8 mouse cellular contexts compared by ENCODE assay signal in genomic region chr11:43473635-43474224, GRCm38 (mm10). TPM values are rescaled to one million over a fixed set of nuclear protein-coding genes. Genes with fewer than 3 reads are reported as not detected.
DNase-seq lines count a peak whose midpoint lies in the region; ATAC-seq and TF ChIP-seq lines count a peak whose summit lies in the region.

No protein-coding gene starts in this region.

- H3K9ac ChIP-seq in heart, embryonic 12.5 days: peak overlapping the region; percentile 17; the same call in 1 of the 2 replicates
- H3K9ac ChIP-seq in forebrain, postnatal 0 days: no peak overlapping the region
- H3K9ac ChIP-seq in liver, embryonic 13.5 days: no peak overlapping the region

- H3K4me2 ChIP-seq in heart, embryonic 12.5 days: peak overlapping the region; percentile 81
- peak overlapping the region; percentile 67 for H3K4me2 ChIP-seq in forebrain, postnatal 0 days (ENCODE audit: low read depth)
- peak overlapping the region; percentile 45; the same call in 1 of the 2 replicates for H3K4me2 ChIP-seq in liver, embryonic 13.5 days

- no peak for DNase-seq in heart, adult 8-10 months (ENCODE audit: low spot score)
- DNase-seq in brain, adult 2 months (ENCODE audit: low read depth, low spot score): peak; percentile 16
- DNase-seq in forebrain, postnatal 0 days: peak; percentile 62
- no peak for DNase-seq in liver, embryonic 13.5 days
- DNase-seq in c-Kit-positive CD71-positive TER-119-positive erythroid progenitor cells, embryonic 14.5 days (ENCODE audit: low spot score): no peak
- no peak for DNase-seq in adrenal gland, adult 2 months

- no peaks in the 10 kb centered on the region for H3K9me3 ChIP-seq in heart, embryonic 12.5 days (replicated peaks)
- no peaks in the 10 kb centered on the region for H3K9me3 ChIP-seq in forebrain, postnatal 0 days (ENCODE audit: low read length)
- H3K9me3 ChIP-seq in liver, embryonic 13.5 days (replicated peaks): no peaks in the 10 kb centered on the region

- no peaks in the 10 kb centered on the region for H3K36me3 ChIP-seq in heart, embryonic 12.5 days
- no peaks in the 10 kb centered on the region for H3K36me3 ChIP-seq in forebrain, postnatal 0 days (ENCODE audit: insufficient read depth)
- H3K36me3 ChIP-seq in liver, embryonic 13.5 days: no peaks in the 10 kb centered on the region

- TF ChIP-seq CTCF in forebrain, postnatal 0 days (IDR thresholded peaks at IDR 0.05; ENCODE audit: low read depth): no peak

- H3K4me3 ChIP-seq in heart, embryonic 12.5 days: peak overlapping the region; percentile 42
- H3K4me3 ChIP-seq in forebrain, postnatal 0 days (ENCODE audit: low read depth, low read length): peak overlapping the region; percentile 40
- no peak overlapping the region for H3K4me3 ChIP-seq in liver, embryonic 13.5 days (replicated peaks)

- H3K4me1 ChIP-seq in heart, embryonic 12.5 days (replicated peaks): peaks cover 15% of the 10 kb centered on the region
- peaks cover 6% of the 10 kb centered on the region; the same call in 1 of the 2 replicates for H3K4me1 ChIP-seq in forebrain, postnatal 0 days (ENCODE audit: insufficient read depth)
- H3K4me1 ChIP-seq in liver, embryonic 13.5 days (replicated peaks): 0 out of 2 replicates have a peak, but pooled peaks cover 6% of the 10 kb centered on the region

- H3K27ac ChIP-seq in heart, embryonic 12.5 days (ENCODE audit: poor library complexity, severe bottlenecking): no peak overlapping the region
- H3K27ac ChIP-seq in forebrain, postnatal 0 days (ENCODE audit: low read depth, low read length): no peak overlapping the region
- no peak overlapping the region for H3K27ac ChIP-seq in liver, embryonic 13.5 days

- no peaks in the 10 kb centered on the region for H3K27me3 ChIP-seq in heart, embryonic 12.5 days (replicated peaks)
- no peaks in the 10 kb centered on the region for H3K27me3 ChIP-seq in forebrain, postnatal 0 days (ENCODE audit: insufficient read depth, low read length)
- H3K27me3 ChIP-seq in liver, embryonic 13.5 days: 0 out of 2 replicates have a peak, but pooled peaks cover 3% of the 10 kb centered on the region

- whole genome bisulfite sequencing in heart, embryonic 12.5 days: 49% methylated on average over 15 of the region's 15 CpGs
- 46% methylated on average over 15 of the region's 15 CpGs for WGBS in forebrain, postnatal 0 days
- WGBS in liver, embryonic 13.5 days (ENCODE audit: insufficient replicate concordance): 50% methylated on average over 15 of the region's 15 CpGs

- ATAC-seq in heart, embryonic 12.5 days (ENCODE audit: insufficient number of reproducible peaks, low FRiP score): no peak
- peak; percentile 70 for ATAC-seq in forebrain, postnatal 0 days
- no peak for ATAC-seq in liver, embryonic 13.5 days (ENCODE audit: low read depth)
- no peak for ATAC-seq in erythroid progenitor cell, adult 5-6 weeks (replicated peaks; ENCODE audit: low FRiP score, poor library complexity, severe bottlenecking)

RNA-seq across cellular contexts. Expression of gene C1qtnf2, which starts 0.3 kb away (rescaled TPM):
- 2.0 TPM in 2 replicates for polyA plus RNA-seq in heart, embryonic 12.5 days (2016; fragmentation: Nextera tagmentation; extraction: Ambion mirVana)
- 1 to 10 TPM; 3.6 to 5.2 (median 4.0) TPM for total RNA-seq in heart, adult 8-10 months (2022)
- total RNA-seq in forebrain, postnatal 0 days (2014; rRNA removed): 15.5 and 16.8 TPM in 2 replicates
- 17.6 and 18.7 TPM in 2 replicates for polyA plus RNA-seq in forebrain, postnatal 0 days (2015; fragmentation: Nextera tagmentation; extraction: Ambion mirVana)
- polyA plus RNA-seq in liver, embryonic 13.5 days (2015; fragmentation: Nextera tagmentation; extraction: Ambion mirVana): 0.54 and 1.0 TPM in 2 replicates
- not detected in 2 replicates for total RNA-seq in erythroid progenitor cell, adult 5-6 weeks (2015; ENCODE audit: low replicate concordance)
- not detected in 2 replicates for total RNA-seq in erythroid progenitor cell, adult 5-6 weeks (2017; ENCODE audit: low replicate concordance)
- 1 to 10 TPM; 5.2 to 9.1 TPM for total RNA-seq in adrenal gland, adult 2 months (2021)
- 4.9 and 5.6 TPM in 2 replicates for polyA plus RNA-seq in adrenal gland, adult 2 months (2012; rRNA removed)

RNA-seq across cellular contexts. Expression of gene Slu7, which starts 40.2 kb away (rescaled TPM):
- polyA plus RNA-seq in heart, embryonic 12.5 days (2016; fragmentation: Nextera tagmentation; extraction: Ambion mirVana): 42.1 and 44.3 TPM in 2 replicates
- 10 to 100 TPM; 28.0 to 30.8 (median 30.1) TPM for total RNA-seq in heart, adult 8-10 months (2022)
- total RNA-seq in forebrain, postnatal 0 days (2014; rRNA removed): 29.5 and 35.7 TPM in 2 replicates
- polyA plus RNA-seq in forebrain, postnatal 0 days (2015; fragmentation: Nextera tagmentation; extraction: Ambion mirVana): 56.0 and 59.1 TPM in 2 replicates
- 28.4 and 31.7 TPM in 2 replicates for polyA plus RNA-seq in liver, embryonic 13.5 days (2015; fragmentation: Nextera tagmentation; extraction: Ambion mirVana)
- total RNA-seq in erythroid progenitor cell, adult 5-6 weeks (2015; ENCODE audit: low replicate concordance): 8.8 and 20.5 TPM in 2 replicates
- total RNA-seq in erythroid progenitor cell, adult 5-6 weeks (2017; ENCODE audit: low replicate concordance): 44.4 and 47.6 TPM in 2 replicates
- 10 to 100 TPM; 42.7 to 44.4 TPM for total RNA-seq in adrenal gland, adult 2 months (2021)
- 1.5 and 2.3 TPM in 2 replicates for polyA plus RNA-seq in adrenal gland, adult 2 months (2012; rRNA removed)

RNA-seq across cellular contexts. Expression of gene Pttg1, which starts 47.7 kb away (rescaled TPM):
- polyA plus RNA-seq in heart, embryonic 12.5 days (2016; fragmentation: Nextera tagmentation; extraction: Ambion mirVana): 117 and 121 TPM in 2 replicates
- total RNA-seq in heart, adult 8-10 months (2022): 10 to 100 TPM; 77.5 to 93.9 (median 90.6) TPM
- 21.3 and 50.8 TPM in 2 replicates for total RNA-seq in forebrain, postnatal 0 days (2014; rRNA removed)
- polyA plus RNA-seq in forebrain, postnatal 0 days (2015; fragmentation: Nextera tagmentation; extraction: Ambion mirVana): 48.7 and 52.1 TPM in 2 replicates
- polyA plus RNA-seq in liver, embryonic 13.5 days (2015; fragmentation: Nextera tagmentation; extraction: Ambion mirVana): 57.5 and 61.2 TPM in 2 replicates
- 45.7 and 73.5 TPM in 2 replicates for total RNA-seq in erythroid progenitor cell, adult 5-6 weeks (2015; ENCODE audit: low replicate concordance)
- 24.4 and 27.9 TPM in 2 replicates for total RNA-seq in erythroid progenitor cell, adult 5-6 weeks (2017; ENCODE audit: low replicate concordance)
- total RNA-seq in adrenal gland, adult 2 months (2021): 10 to 100 TPM; 45.4 to 45.5 TPM
- 4.5 and 7.3 TPM in 2 replicates for polyA plus RNA-seq in adrenal gland, adult 2 months (2012; rRNA removed)

RNA-seq across cellular contexts. Expression of gene Ccnjl, which starts 54.9 kb away (rescaled TPM):
- 18.9 and 22.9 TPM in 2 replicates for polyA plus RNA-seq in heart, embryonic 12.5 days (2016; fragmentation: Nextera tagmentation; extraction: Ambion mirVana)
- total RNA-seq in heart, adult 8-10 months (2022): 1 to 10 TPM in 3 of 4 experiments, under 1 TPM in 1; 0.87 to 2.2 (median 1.4) TPM
- 1.3 and 1.8 TPM in 2 replicates for total RNA-seq in forebrain, postnatal 0 days (2014; rRNA removed)
- 2.3 and 4.5 TPM in 2 replicates for polyA plus RNA-seq in forebrain, postnatal 0 days (2015; fragmentation: Nextera tagmentation; extraction: Ambion mirVana)
- 2.7 and 2.8 TPM in 2 replicates for polyA plus RNA-seq in liver, embryonic 13.5 days (2015; fragmentation: Nextera tagmentation; extraction: Ambion mirVana)
- total RNA-seq in erythroid progenitor cell, adult 5-6 weeks (2015; ENCODE audit: low replicate concordance): not detected in 2 replicates
- total RNA-seq in erythroid progenitor cell, adult 5-6 weeks (2017; ENCODE audit: low replicate concordance): not detected in 2 replicates
- 1 to 10 TPM; 2.0 to 2.4 TPM for total RNA-seq in adrenal gland, adult 2 months (2021)
- 3.1 and 3.2 TPM in 2 replicates for polyA plus RNA-seq in adrenal gland, adult 2 months (2012; rRNA removed)

Comparison
In these comparisons a context has a peak if more than half of its experiments do, and no peak if none do; other contexts are left out.
1. DNase-seq: peak in brain, adult 2 months (single experiment) and forebrain, postnatal 0 days (single experiment); none in heart, adult 8-10 months (single experiment), liver, embryonic 13.5 days (single experiment), c-Kit-positive CD71-positive TER-119-positive erythroid progenitor cells, embryonic 14.5 days (single experiment) and adrenal gland, adult 2 months (single experiment).
2. RNA of gene C1qtnf2, which starts 0.3 kb away (total RNA-seq): 15.5 to 16.8 TPM in forebrain, postnatal 0 days, 5.2 to 9.1 TPM in adrenal gland, adult 2 months and 3.6 to 5.2 TPM in heart, adult 8-10 months; not detected in erythroid progenitor cell, adult 5-6 weeks; every median in the first group is over 4 times any median in the second.
3. Peak in every context shown above with its lines, with median percentiles within 50 percentile points of each other: H3K4me2 ChIP-seq.